Mouse (Mus musculus) hindbrain, embryonic 10.5 days (tissue): Measurements from ENCODE around the gene Cpa5. TPM values are rescaled to one million over a fixed set of nuclear protein-coding genes. Genes with fewer than 3 reads are reported as not detected.

Experiments used
- DNase-seq: peaks from one replicate; pipeline ENCODE4 v3.0.0-alpha.2; 2017; ENCODE audit warnings: low spot score
- H3K27ac ChIP-seq: fragments of 300-500 bp; sonication (generic); 2 replicates; pipeline ENCODE4 v1.5.1; 2016; ENCODE audit warnings: mild to moderate bottlenecking, moderate library complexity
- H3K27me3 ChIP-seq: fragments of 300-500 bp; sonication (generic); 2 replicates; pipeline ENCODE4 v1.6.1; 2016; ENCODE audit warnings: mild to moderate bottlenecking; ENCODE audit not compliant: poor library complexity, insufficient read depth, severe bottlenecking
- H3K36me3 ChIP-seq: fragments of 300-500 bp; sonication (generic); 2 replicates; pipeline ENCODE4 v1.6.1; 2016; ENCODE audit warnings: mild to moderate bottlenecking, moderate library complexity
- H3K4me1 ChIP-seq: fragments of 300-500 bp; sonication (generic); replicated peaks from 2 replicates; pipeline ENCODE4 v1.6.1; 2016; ENCODE audit warnings: mild to moderate bottlenecking
- H3K4me3 ChIP-seq: fragments of 300-500 bp; sonication (generic); 2 replicates; pipeline ENCODE4 v1.5.1; 2016; ENCODE audit warnings: mild to moderate bottlenecking, moderate library complexity
- H3K9me3 ChIP-seq: fragments of 300-500 bp; sonication (generic); 2 replicates; pipeline ENCODE4 v1.6.1; 2016; ENCODE audit warnings: mild to moderate bottlenecking, moderate library complexity
- WGBS: fragments of 180-500 bp; shearing (Covaris S2); methylation state at CpG from one replicate; pipeline ENCODE4 v1.1.7; 2016; 5-methylcytosine and 5-hydroxymethylcytosine counted together
- polyA plus RNA-seq: library from polyadenylated mRNA; unstranded; fragments of >200 nt; fragmentation: Nextera tagmentation; extraction: Ambion mirVana; gene quantifications from 2 replicates; pipeline ENCODE4 v1.2.1, GENCODE M21; 2016

The Cpa5 gene
- polyA plus RNA-seq, 1 experiment from 2014 or later, result 0.08 TPM

- Histone ChIP-seq H3K27ac (peak overlapping the region; percentile 78), H3K4me3 (no peak overlapping the region), H3K27me3 (peaks cover 6% of the 10 kb centered on the region; the same call in 1 of the 2 replicates), H3K4me1 (peaks cover 74% of the 10 kb centered on the region), H3K9me3 (no peaks in the 10 kb centered on the region), H3K36me3 (peaks cover 24% of the 10 kb centered on the region)
- WGBS, result 58% methylated on average over 9 of the region's 9 CpGs
- no peak for DNase-seq
These were observed 47.8 kb downstream of the Cpa5 start for GRCm38 (mm10) chr6:30658619-30659018.

- Histone ChIP-seq H3K4me1 (peaks cover 73% of the 10 kb centered on the region), H3K9me3 (no peaks in the 10 kb centered on the region), H3K36me3 (peaks cover 8% of the 10 kb centered on the region; the same call in 1 of the 2 replicates), H3K27me3 (0 out of 2 replicates have a peak, but pooled peaks cover 6% of the 10 kb centered on the region), H3K4me3 (no peak overlapping the region), H3K27ac (peak overlapping the region; percentile 82)
- 33% methylated on average over 6 of the region's 6 CpGs for WGBS
- DNase-seq, result no peak
These were observed 54.0 kb downstream of the Cpa5 start for GRCm38 (mm10) chr6:30664776-30665175.

- H3K9me3 ChIP-seq, result no peaks in the 10 kb centered on the region
- H3K4me3 ChIP-seq, result no peak overlapping the region
- WGBS, result 53% methylated on average over 4 of the region's 4 CpGs
- H3K27me3 ChIP-seq, result 0 out of 2 replicates have a peak, but pooled peaks cover 10% of the 10 kb centered on the region
- H3K27ac ChIP-seq, result peak overlapping the region; percentile 82
- H3K4me1 ChIP-seq, result peaks cover 67% of the 10 kb centered on the region
- H3K36me3 ChIP-seq, result peaks cover 6% of the 10 kb centered on the region; the same call in 1 of the 2 replicates
- no peak for DNase-seq
These were observed 54.5 kb downstream of the Cpa5 start for GRCm38 (mm10) chr6:30665296-30665695.

- Histone ChIP-seq H3K36me3 (no peaks in the 10 kb centered on the region), H3K9me3 (no peaks in the 10 kb centered on the region), H3K4me3 (no peak overlapping the region), H3K27me3 (0 out of 2 replicates have a peak, but pooled peaks cover 10% of the 10 kb centered on the region), H3K27ac (peak overlapping the region; percentile 82), H3K4me1 (peaks cover 63% of the 10 kb centered on the region)
- 21% methylated on average over 6 of the region's 6 CpGs for WGBS
- no peak for DNase-seq
These were observed 55.2 kb downstream of the Cpa5 start for GRCm38 (mm10) chr6:30666043-30666442.

- H3K36me3 ChIP-seq, result no peaks in the 10 kb centered on the region
- WGBS, result 66% methylated on average over 5 of the region's 5 CpGs
- no peak overlapping the region for H3K4me3 ChIP-seq
- peaks cover 60% of the 10 kb centered on the region for H3K4me1 ChIP-seq
- 0 out of 2 replicates have a peak, but pooled peaks cover 10% of the 10 kb centered on the region for H3K27me3 ChIP-seq
- no peaks in the 10 kb centered on the region for H3K9me3 ChIP-seq
- H3K27ac ChIP-seq, result peak overlapping the region; percentile 6; the same call in 1 of the 2 replicates
- DNase-seq, result no peak
These were observed 56.8 kb downstream of the Cpa5 start for GRCm38 (mm10) chr6:30667585-30667984.

GRCm38 (mm10) chr6:30671696-30672095, 60.9 kb downstream of the Cpa5 start:
- 84% methylated on average over 5 of the region's 5 CpGs for WGBS
- H3K4me3 ChIP-seq, result no peak overlapping the region
- H3K36me3 ChIP-seq, result no peaks in the 10 kb centered on the region
- no peaks in the 10 kb centered on the region for H3K9me3 ChIP-seq
- DNase-seq, result no peak
- peak overlapping the region; percentile 54 for H3K27ac ChIP-seq
- H3K27me3 ChIP-seq, result 0 out of 2 replicates have a peak, but pooled peaks cover 10% of the 10 kb centered on the region
- H3K4me1 ChIP-seq, result peaks cover 71% of the 10 kb centered on the region

- Histone ChIP-seq H3K27me3 (0 out of 2 replicates have a peak, but pooled peaks cover 10% of the 10 kb centered on the region), H3K4me3 (no peak overlapping the region), H3K4me1 (peaks cover 68% of the 10 kb centered on the region), H3K9me3 (no peaks in the 10 kb centered on the region), H3K36me3 (no peaks in the 10 kb centered on the region), H3K27ac (peak overlapping the region; percentile 94)
- WGBS, result 58% methylated on average over 14 of the region's 14 CpGs
- no peak for DNase-seq
These were observed 63.2 kb downstream of the Cpa5 start for GRCm38 (mm10) chr6:30673764-30674561.

GRCm38 (mm10) chr6:30674714-30675280, 64.0 kb downstream of the Cpa5 start:
- Histone ChIP-seq H3K36me3 (no peaks in the 10 kb centered on the region), H3K27ac (peak overlapping the region; percentile 94), H3K4me3 (no peak overlapping the region), H3K4me1 (peaks cover 76% of the 10 kb centered on the region), H3K27me3 (0 out of 2 replicates have a peak, but pooled peaks cover 3% of the 10 kb centered on the region), H3K9me3 (no peaks in the 10 kb centered on the region)
- 53% methylated on average over 9 of the region's 9 CpGs for WGBS
- DNase-seq, result no peak

- Histone ChIP-seq H3K27ac (peak overlapping the region; percentile 94), H3K4me3 (peak overlapping the region; percentile 35), H3K9me3 (no peaks in the 10 kb centered on the region), H3K4me1 (peaks cover 80% of the 10 kb centered on the region), H3K27me3 (no peaks in the 10 kb centered on the region), H3K36me3 (no peaks in the 10 kb centered on the region)
- WGBS, result 20% methylated on average over 11 of the region's 11 CpGs
- DNase-seq, result no peak
These were observed 64.5 kb downstream of the Cpa5 start for GRCm38 (mm10) chr6:30675281-30675771.

GRCm38 (mm10) chr6:30676506-30676905, 65.7 kb downstream of the Cpa5 start:
- Histone ChIP-seq H3K27ac (no peak overlapping the region), H3K36me3 (no peaks in the 10 kb centered on the region), H3K27me3 (no peaks in the 10 kb centered on the region), H3K4me1 (peaks cover 81% of the 10 kb centered on the region), H3K4me3 (no peak overlapping the region), H3K9me3 (no peaks in the 10 kb centered on the region)
- DNase-seq, result no peak
- 90% methylated on average over 6 of the region's 6 CpGs for WGBS

- no peaks in the 10 kb centered on the region for H3K9me3 ChIP-seq
- H3K36me3 ChIP-seq, result no peaks in the 10 kb centered on the region
- H3K27me3 ChIP-seq, result no peaks in the 10 kb centered on the region
- no peak overlapping the region for H3K4me3 ChIP-seq
- WGBS, result 82% methylated on average over 9 of the region's 9 CpGs
- DNase-seq, result no peak
- H3K27ac ChIP-seq, result peak overlapping the region; percentile 66
- peaks cover 82% of the 10 kb centered on the region for H3K4me1 ChIP-seq
These were observed 66.8 kb downstream of the Cpa5 start for GRCm38 (mm10) chr6:30677591-30677990.

GRCm38 (mm10) chr6:30678482-30678881, 67.7 kb downstream of the Cpa5 start:
- no peaks in the 10 kb centered on the region for H3K36me3 ChIP-seq
- H3K9me3 ChIP-seq, result no peaks in the 10 kb centered on the region
- H3K27ac ChIP-seq, result peak overlapping the region; percentile 75
- peaks cover 81% of the 10 kb centered on the region for H3K4me1 ChIP-seq
- no peak overlapping the region for H3K4me3 ChIP-seq
- 51% methylated on average over 6 of the region's 6 CpGs for WGBS
- no peaks in the 10 kb centered on the region for H3K27me3 ChIP-seq
- DNase-seq, result no peak

- no peak for DNase-seq
- H3K27ac ChIP-seq, result peak overlapping the region; percentile 53; the same call in 1 of the 2 replicates
- no peak overlapping the region for H3K4me3 ChIP-seq
- H3K4me1 ChIP-seq, result peaks cover 71% of the 10 kb centered on the region
- WGBS, result 69% methylated on average over 5 of the region's 5 CpGs
- H3K27me3 ChIP-seq, result no peaks in the 10 kb centered on the region
- H3K9me3 ChIP-seq, result no peaks in the 10 kb centered on the region
- H3K36me3 ChIP-seq, result no peaks in the 10 kb centered on the region
These were observed 68.8 kb downstream of the Cpa5 start for GRCm38 (mm10) chr6:30679567-30679966.
